Mouse (Mus musculus) heart, adult 2 months (tissue): ENCODE measurements around the gene Gm20388.

Experiments used
- CTCF ChIP-seq: fragments of 200-600 bp; IDR thresholded peaks from 2 replicates; pipeline ENCODE4 v1.8.1; 2022; ENCODE audit warnings: antibody characterized with exemption, mild to moderate bottlenecking, moderate library complexity
- EP300 ChIP-seq: fragments of 200-500 bp; IDR thresholded peaks from 2 replicates; pipeline ENCODE4 v1.6.1; 2011; ENCODE audit warnings: low read depth, low read length, control low read depth; ENCODE audit not compliant: insufficient read depth
- POLR2A ChIP-seq: fragments of 200-500 bp; IDR thresholded peaks from 2 replicates; pipeline ENCODE4 v1.6.1; 2011; ENCODE audit warnings: mild to moderate bottlenecking, low read depth, low read length, control low read depth; ENCODE audit not compliant: insufficient read depth

DNA sequence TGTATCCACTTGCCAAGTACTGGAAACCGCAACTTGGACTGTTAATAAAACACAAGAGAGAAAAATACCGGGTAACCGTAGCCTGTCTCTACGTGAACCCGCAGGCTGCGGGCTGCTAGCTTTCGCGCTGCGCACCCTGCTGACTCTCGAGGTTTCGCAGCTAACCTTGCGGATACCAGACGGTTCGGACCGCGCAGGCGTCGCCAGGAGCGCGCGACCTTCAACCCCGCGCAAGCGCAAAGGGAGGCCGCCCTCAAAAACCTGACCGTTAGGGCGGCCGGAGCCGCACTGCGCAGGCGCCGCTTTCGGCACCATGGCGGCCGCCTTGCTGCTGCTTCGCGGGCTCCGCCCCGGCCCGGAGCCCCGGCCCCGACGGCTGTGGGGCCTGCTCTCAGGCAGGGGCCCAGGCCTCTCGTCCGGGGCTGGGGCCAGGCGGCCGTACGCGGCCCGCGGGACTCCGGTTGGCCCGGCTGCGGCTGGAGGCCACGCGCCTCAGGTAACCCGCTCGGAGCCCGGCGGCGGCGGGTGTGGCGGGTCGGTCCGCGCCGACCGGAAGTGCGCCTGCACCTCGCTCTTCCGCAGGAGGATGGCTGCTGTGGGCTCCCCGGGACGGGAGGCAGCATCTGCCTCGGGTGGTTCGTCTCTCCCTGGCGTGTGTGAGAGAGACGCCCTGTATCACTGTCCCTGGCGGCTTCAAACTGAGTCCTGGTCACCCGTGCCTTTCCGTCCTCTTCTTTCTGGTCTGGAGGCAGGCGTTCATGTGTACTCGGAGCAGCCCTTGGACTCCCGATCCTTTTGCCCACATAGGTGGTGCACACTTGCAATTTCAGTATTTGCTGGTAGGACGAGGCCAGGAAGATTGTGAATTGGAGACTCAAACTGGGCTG, 3154.8 kb downstream of the Gm20388 start:
- TF ChIP-seq EP300 (0 out of 2 replicates have a peak, but pooled peaks have one; percentile 35), POLR2A (peak; percentile 97), CTCF (peak; percentile 79)
